Mouse (Mus musculus): ENCODE data around the gene Trim39. TPM values are rescaled to one million over a fixed set of nuclear protein-coding genes. Genes with fewer than 3 reads are reported as not detected.
"Not testable (repeated sequence)": the region's sequence is repeated elsewhere in the genome, so short reads cannot be mapped to it uniquely, and the experiment has no call there.

Gene Trim39
- polyA plus RNA-seq (2012; rRNA removed), result 51.1 and 56.1 TPM in 2 replicates

- WGBS, result 1% methylated on average over 43 of the region's 43 CpGs
- peak within 1 kb of the TSS; percentile 93 for H3K4me3 ChIP-seq (ENCODE audit: control insufficient read depth, insufficient read depth, low read length)
- peaks cover 29% of the 10 kb centered on the region for H3K4me1 ChIP-seq (replicated peaks; ENCODE audit: control insufficient read depth, insufficient read depth, low read length)
- peaks cover 16% of the 10 kb centered on the region for H3K36me3 ChIP-seq (ENCODE audit: control insufficient read depth, insufficient read depth, low read length)
- peak within 1 kb of the TSS; percentile 90 for H3K27ac ChIP-seq (ENCODE audit: control insufficient read depth, insufficient read depth, low read length)
- TF ChIP-seq POLR2A (IDR thresholded peaks at IDR 0.05; ENCODE audit: control insufficient read depth, extremely low read depth, insufficient read depth, low read length, poor library complexity) (no peak), CTCF (IDR thresholded peaks at IDR 0.05; ENCODE audit: borderline replicate concordance, control insufficient read depth, extremely low read depth, insufficient read depth, low read length, poor library complexity) (no peak)
- no peaks in the 10 kb centered on the region for H3K27me3 ChIP-seq (ENCODE audit: control insufficient read depth, insufficient read depth, low read length)
- DNase-seq, result peak; percentile 78
Observed at GRCm38 (mm10) chr17:36271586-36272256, at the start of gene Trim39. Gene Trim39 (minus strand): TSS chr17:36272247.

- Histone ChIP-seq H3K27me3 (ENCODE audit: control insufficient read depth, insufficient read depth, low read length) (no peaks in the 10 kb centered on the region), H3K4me1 (replicated peaks; ENCODE audit: control insufficient read depth, insufficient read depth, low read length) (peaks cover 4% of the 10 kb centered on the region), H3K4me3 (ENCODE audit: control insufficient read depth, insufficient read depth, low read length) (peak overlapping the region; percentile 64), H3K27ac (ENCODE audit: control insufficient read depth, insufficient read depth, low read length) (no peak overlapping the region), H3K36me3 (ENCODE audit: control insufficient read depth, insufficient read depth, low read length) (no peaks in the 10 kb centered on the region)
- DNase-seq, result no peak
- TF ChIP-seq CTCF (IDR thresholded peaks at IDR 0.05; ENCODE audit: borderline replicate concordance, control insufficient read depth, extremely low read depth, insufficient read depth, low read length, poor library complexity) (no peak), POLR2A (IDR thresholded peaks at IDR 0.05; ENCODE audit: control insufficient read depth, extremely low read depth, insufficient read depth, low read length, poor library complexity) (no peak)
- WGBS, result 39% methylated on average over 5 of the region's 5 CpGs
Observed at GRCm38 (mm10) chr17:36315689-36316253, 43.7 kb upstream of the Trim39 start.

- Histone ChIP-seq H3K4me1 (replicated peaks; ENCODE audit: control insufficient read depth, insufficient read depth, low read length) (peaks cover 4% of the 10 kb centered on the region), H3K27ac (ENCODE audit: control insufficient read depth, insufficient read depth, low read length) (no peak overlapping the region), H3K27me3 (ENCODE audit: control insufficient read depth, insufficient read depth, low read length) (no peaks in the 10 kb centered on the region), H3K4me3 (ENCODE audit: control insufficient read depth, insufficient read depth, low read length) (peak overlapping the region; percentile 64), H3K36me3 (ENCODE audit: control insufficient read depth, insufficient read depth, low read length) (no peaks in the 10 kb centered on the region)
- TF ChIP-seq POLR2A (IDR thresholded peaks at IDR 0.05; ENCODE audit: control insufficient read depth, extremely low read depth, insufficient read depth, low read length, poor library complexity), result no peak
- no peak for TF ChIP-seq CTCF (IDR thresholded peaks at IDR 0.05; ENCODE audit: borderline replicate concordance, control insufficient read depth, extremely low read depth, insufficient read depth, low read length, poor library complexity)
- WGBS, result 0% methylated on average over 19 of the region's 19 CpGs
- DNase-seq, result peak; percentile 73
Observed at GRCm38 (mm10) chr17:36315041-36315688, 43.1 kb upstream of the Trim39 start.

GRCm38 (mm10) chr17:36314511-36314910 is 42.5 kb upstream of the Trim39 start:
- 11% methylated on average over 9 of the region's 9 CpGs for WGBS
- Histone ChIP-seq H3K4me3 (ENCODE audit: control insufficient read depth, insufficient read depth, low read length) (no peak overlapping the region), H3K36me3 (ENCODE audit: control insufficient read depth, insufficient read depth, low read length) (no peaks in the 10 kb centered on the region), H3K27ac (ENCODE audit: control insufficient read depth, insufficient read depth, low read length) (no peak overlapping the region), H3K27me3 (ENCODE audit: control insufficient read depth, insufficient read depth, low read length) (no peaks in the 10 kb centered on the region), H3K4me1 (replicated peaks; ENCODE audit: control insufficient read depth, insufficient read depth, low read length) (peaks cover 4% of the 10 kb centered on the region)
- DNase-seq, result peak; percentile 11
- no peak for TF ChIP-seq POLR2A (IDR thresholded peaks at IDR 0.05; ENCODE audit: control insufficient read depth, extremely low read depth, insufficient read depth, low read length, poor library complexity)
- no peak for TF ChIP-seq CTCF (IDR thresholded peaks at IDR 0.05; ENCODE audit: borderline replicate concordance, control insufficient read depth, extremely low read depth, insufficient read depth, low read length, poor library complexity)

GRCm38 (mm10) chr17:36309293-36309692 is 37.2 kb upstream of the Trim39 start:
- no peak overlapping the region for H3K27ac ChIP-seq (ENCODE audit: control insufficient read depth, insufficient read depth, low read length)
- no peak for DNase-seq
- no peaks in the 10 kb centered on the region for H3K36me3 ChIP-seq (ENCODE audit: control insufficient read depth, insufficient read depth, low read length)
- H3K27me3 ChIP-seq (ENCODE audit: control insufficient read depth, insufficient read depth, low read length), result no peaks in the 10 kb centered on the region
- no peak overlapping the region for H3K4me3 ChIP-seq (ENCODE audit: control insufficient read depth, insufficient read depth, low read length)
- 64% methylated on average over 1 of the region's 1 CpGs for WGBS
- H3K4me1 ChIP-seq (replicated peaks; ENCODE audit: control insufficient read depth, insufficient read depth, low read length), result no peaks in the 10 kb centered on the region
- TF ChIP-seq POLR2A (IDR thresholded peaks at IDR 0.05; ENCODE audit: control insufficient read depth, extremely low read depth, insufficient read depth, low read length, poor library complexity), result no peak
- no peak for TF ChIP-seq CTCF (IDR thresholded peaks at IDR 0.05; ENCODE audit: borderline replicate concordance, control insufficient read depth, extremely low read depth, insufficient read depth, low read length, poor library complexity)

- not testable (repeated sequence) for H3K27ac ChIP-seq (ENCODE audit: control insufficient read depth, insufficient read depth, low read length); H3K27me3 ChIP-seq (ENCODE audit: control insufficient read depth, insufficient read depth, low read length); H3K4me1 ChIP-seq (replicated peaks; ENCODE audit: control insufficient read depth, insufficient read depth, low read length); H3K36me3 ChIP-seq (ENCODE audit: control insufficient read depth, insufficient read depth, low read length); H3K4me3 ChIP-seq (ENCODE audit: control insufficient read depth, insufficient read depth, low read length)
- WGBS, result under 1% methylated on average over 3 of the region's 3 CpGs
- peak; percentile 78 for DNase-seq
Observed at GRCm38 (mm10) chr17:36308855-36309254, 36.8 kb upstream of the Trim39 start.

Data from thymus, adult 2 months (tissue).